15 mouse cellular contexts compared by ENCODE assay signal in genomic region chr5:124518648-124519047, GRCm38 (mm10). TPM values are rescaled to one million over a fixed set of nuclear protein-coding genes. Genes with fewer than 3 reads are reported as not detected.
DNase-seq lines count a peak whose midpoint lies in the region; ATAC-seq and TF ChIP-seq lines count a peak whose summit lies in the region.
"Had no signal": no experiment of that assay in that cellular context is flagged by ENCODE, and none has a peak within 500 bp of the region (broad histone marks: within the 10 kb centered on the region; RNA-seq: fewer than 3 reads in every experiment).

No protein-coding gene starts in this region.

- no peak for TF ChIP-seq CTCF in gastrocnemius, adult 2 months (IDR thresholded peaks at IDR 0.05)
- peak; percentile 47 for TF ChIP-seq CTCF in left cerebral cortex, adult 2 months (IDR thresholded peaks at IDR 0.05)
- TF ChIP-seq CTCF in intestine, postnatal 0 days (IDR thresholded peaks at IDR 0.05; ENCODE audit: low read depth): no peak

- H3K4me3 ChIP-seq in gastrocnemius, adult 2 months: peak overlapping the region; percentile 5
- no peak overlapping the region for H3K4me3 ChIP-seq in left cerebral cortex, adult 2 months
- no peak overlapping the region for H3K4me3 ChIP-seq in kidney, embryonic 14.5 days (ENCODE audit: low read length)
- H3K4me3 ChIP-seq in intestine, postnatal 0 days (ENCODE audit: low read depth, low read length): no peak overlapping the region
- H3K4me3 ChIP-seq: hindbrain, embryonic 15.5 days; kidney, embryonic 15.5 days; limb, embryonic 13.5 days; midbrain, embryonic 12.5 days had no signal

- no peak overlapping the region for H3K9ac ChIP-seq in kidney, embryonic 14.5 days (ENCODE audit: low read depth, low read length)
- H3K9ac ChIP-seq in intestine, postnatal 0 days (ENCODE audit: low read depth, low read length): no peak overlapping the region
- H3K9ac ChIP-seq: hindbrain, embryonic 15.5 days; kidney, embryonic 15.5 days; limb, embryonic 13.5 days; midbrain, embryonic 12.5 days had no signal

- no peak for DNase-seq in gastrocnemius, adult 2 months
- DNase-seq in gastrocnemius, postnatal 25 days: no peak
- DNase-seq in frontal cortex, postnatal 36 days (ENCODE audit: low spot score in 2 of 2): peak; percentile 82 to 85
- peak; percentile 66 to 79 for DNase-seq in left cerebral cortex, adult 2 months (ENCODE audit: extremely low spot score in 1 of 2, low spot score in 2 of 2)
- DNase-seq in right cerebral cortex, postnatal 14 days: peak; percentile 67
- DNase-seq in spleen, postnatal 36 days (ENCODE audit: low spot score in 2 of 2): no peak
- DNase-seq: cerebellum, postnatal 36 days; heart, postnatal 10 days; lung, postnatal 36 days had no signal

- H3K36me3 ChIP-seq in kidney, embryonic 14.5 days (ENCODE audit: control insufficient read depth, insufficient read depth, low read length): peaks cover 35% of the 10 kb centered on the region; the same call in 1 of the 2 replicates
- H3K36me3 ChIP-seq in intestine, postnatal 0 days (ENCODE audit: control insufficient read depth, insufficient read depth): peaks cover 4% of the 10 kb centered on the region; the same call in 1 of the 2 replicates

- no peak for ATAC-seq in kidney, embryonic 14.5 days (ENCODE audit: low FRiP score, low TSS enrichment)
- no peak for ATAC-seq in intestine, postnatal 0 days

- 0 out of 2 replicates have a peak, but pooled peaks cover 3% of the 10 kb centered on the region for H3K9me3 ChIP-seq in kidney, embryonic 14.5 days (ENCODE audit: control insufficient read depth, low read length)
- no peaks in the 10 kb centered on the region for H3K9me3 ChIP-seq in intestine, postnatal 0 days (ENCODE audit: control insufficient read depth)
- H3K9me3 ChIP-seq: hindbrain, embryonic 15.5 days; kidney, embryonic 15.5 days; limb, embryonic 13.5 days; midbrain, embryonic 12.5 days had no signal

- 85% methylated on average over 10 of the region's 10 CpGs for WGBS in kidney, embryonic 14.5 days
- WGBS in intestine, postnatal 0 days: 91% methylated on average over 10 of the region's 10 CpGs

- no peaks in the 10 kb centered on the region for H3K4me1 ChIP-seq in kidney, embryonic 14.5 days (ENCODE audit: control insufficient read depth, insufficient read depth, low read length)
- H3K4me1 ChIP-seq in intestine, postnatal 0 days (replicated peaks; ENCODE audit: control insufficient read depth, insufficient read depth, low read length): no peaks in the 10 kb centered on the region
- H3K4me1 ChIP-seq: hindbrain, embryonic 15.5 days; kidney, embryonic 15.5 days; limb, embryonic 13.5 days; midbrain, embryonic 12.5 days had no signal

- no peak overlapping the region for H3K4me2 ChIP-seq in kidney, embryonic 14.5 days (replicated peaks; ENCODE audit: low read depth, low read length)
- H3K4me2 ChIP-seq in intestine, postnatal 0 days (replicated peaks; ENCODE audit: low read depth): no peak overlapping the region
- H3K4me2 ChIP-seq: hindbrain, embryonic 15.5 days; kidney, embryonic 15.5 days; limb, embryonic 13.5 days; midbrain, embryonic 12.5 days had no signal

- peak overlapping the region; percentile 52 for H3K27ac ChIP-seq in gastrocnemius, adult 2 months
- peak overlapping the region; percentile 79 for H3K27ac ChIP-seq in left cerebral cortex, adult 2 months
- H3K27ac ChIP-seq in kidney, embryonic 14.5 days (ENCODE audit: low read depth, low read length): no peak overlapping the region
- H3K27ac ChIP-seq in intestine, postnatal 0 days (ENCODE audit: low read depth, low read length): no peak overlapping the region
- H3K27ac ChIP-seq: hindbrain, embryonic 15.5 days; kidney, embryonic 15.5 days; limb, embryonic 13.5 days; midbrain, embryonic 12.5 days had no signal

- intact Hi-C loops in gastrocnemius, adult 2 months (cut with DNase I): no loop called here
- intact Hi-C loops in left cerebral cortex, adult 2 months (cut with DNase I): loop anchor here (1.0 kb wide), 1 partner anchor 15 kb away; no protein-coding TSS in a partner anchor

- H3K27me3 ChIP-seq in kidney, embryonic 14.5 days (ENCODE audit: control insufficient read depth, insufficient read depth, low read length): no peaks in the 10 kb centered on the region
- no peaks in the 10 kb centered on the region for H3K27me3 ChIP-seq in intestine, postnatal 0 days (replicated peaks; ENCODE audit: control insufficient read depth, insufficient read depth, low read length)
- H3K27me3 ChIP-seq: hindbrain, embryonic 15.5 days; kidney, embryonic 15.5 days; limb, embryonic 13.5 days; midbrain, embryonic 12.5 days had no signal

RNA-seq across cellular contexts. Expression of gene Rilpl1, which starts 12.5 kb away (rescaled TPM):
- 100 to 1,000 TPM; 243 to 286 TPM for total RNA-seq in gastrocnemius, adult 2 months (2021)
- total RNA-seq in gastrocnemius, postnatal 25 days (2021): 100 to 1,000 TPM; 121 to 144 TPM
- 10 to 100 TPM; 84.6 to 84.8 TPM for total RNA-seq in left cerebral cortex, adult 2 months (2021)
- 21.9 and 26.1 TPM in 2 replicates for polyA plus RNA-seq in kidney, embryonic 14.5 days (2014; fragmentation: Nextera tagmentation; extraction: Ambion mirVana)
- 6.6 and 7.5 TPM in 2 replicates for polyA plus RNA-seq in intestine, postnatal 0 days (2015; fragmentation: Nextera tagmentation; extraction: Ambion mirVana)

RNA-seq across cellular contexts. Expression of gene Tmed2, which starts 21.8 kb away (rescaled TPM):
- 100 to 1,000 TPM; 144 to 170 TPM for total RNA-seq in gastrocnemius, adult 2 months (2021)
- total RNA-seq in gastrocnemius, postnatal 25 days (2021): 100 to 1,000 TPM; 145 to 151 TPM
- 10 to 100 TPM; 95.4 to 98.9 TPM for total RNA-seq in left cerebral cortex, adult 2 months (2021)
- 457 and 564 TPM in 2 replicates for polyA plus RNA-seq in kidney, embryonic 14.5 days (2014; fragmentation: Nextera tagmentation; extraction: Ambion mirVana)
- polyA plus RNA-seq in intestine, postnatal 0 days (2015; fragmentation: Nextera tagmentation; extraction: Ambion mirVana): 398 and 414 TPM in 2 replicates

RNA-seq across cellular contexts. Expression of gene Ddx55, which starts 34.0 kb away (rescaled TPM):
- total RNA-seq in gastrocnemius, adult 2 months (2021): 1 to 10 TPM; 4.5 to 4.8 TPM
- 1 to 10 TPM; 4.3 to 4.8 TPM for total RNA-seq in gastrocnemius, postnatal 25 days (2021)
- 10 to 100 TPM; 25.8 to 28.3 TPM for total RNA-seq in left cerebral cortex, adult 2 months (2021)
- 14.0 and 17.3 TPM in 2 replicates for polyA plus RNA-seq in kidney, embryonic 14.5 days (2014; fragmentation: Nextera tagmentation; extraction: Ambion mirVana)
- polyA plus RNA-seq in intestine, postnatal 0 days (2015; fragmentation: Nextera tagmentation; extraction: Ambion mirVana): 6.3 and 10.0 TPM in 2 replicates

RNA-seq across cellular contexts. Expression of gene Snrnp35, which starts 35.7 kb away (rescaled TPM):
- total RNA-seq in gastrocnemius, adult 2 months (2021): 10 to 100 TPM; 27.7 to 33.1 TPM
- 10 to 100 TPM; 23.0 to 23.8 TPM for total RNA-seq in gastrocnemius, postnatal 25 days (2021)
- total RNA-seq in left cerebral cortex, adult 2 months (2021): 10 to 100 TPM; 19.9 to 20.8 TPM
- polyA plus RNA-seq in kidney, embryonic 14.5 days (2014; fragmentation: Nextera tagmentation; extraction: Ambion mirVana): 12.8 and 23.8 TPM in 2 replicates
- 15.5 and 17.9 TPM in 2 replicates for polyA plus RNA-seq in intestine, postnatal 0 days (2015; fragmentation: Nextera tagmentation; extraction: Ambion mirVana)

RNA-seq across cellular contexts. Expression of gene Rilpl2, which starts 40.5 kb away (rescaled TPM):
- 1 to 10 TPM; 4.6 to 4.7 TPM for total RNA-seq in gastrocnemius, adult 2 months (2021)
- total RNA-seq in gastrocnemius, postnatal 25 days (2021): 1 to 10 TPM; 3.9 to 5.1 TPM
- 10 to 100 TPM; 17.9 to 21.0 TPM for total RNA-seq in left cerebral cortex, adult 2 months (2021)
- 29.4 and 31.7 TPM in 2 replicates for polyA plus RNA-seq in kidney, embryonic 14.5 days (2014; fragmentation: Nextera tagmentation; extraction: Ambion mirVana)
- polyA plus RNA-seq in intestine, postnatal 0 days (2015; fragmentation: Nextera tagmentation; extraction: Ambion mirVana): 48.2 and 49.7 TPM in 2 replicates

Comparison
In these comparisons a context has a peak if more than half of its experiments do, and no peak if none do; other contexts are left out.
1. DNase-seq: peak in frontal cortex, postnatal 36 days (2 of 2), left cerebral cortex, adult 2 months (2 of 2) and right cerebral cortex, postnatal 14 days (single experiment); none in gastrocnemius, adult 2 months (single experiment), gastrocnemius, postnatal 25 days (single experiment) and spleen, postnatal 36 days (0 of 2).
2. H3K27ac ChIP-seq: peak in gastrocnemius, adult 2 months (single experiment) and left cerebral cortex, adult 2 months (single experiment); none in kidney, embryonic 14.5 days (single experiment) and intestine, postnatal 0 days (single experiment).
3. RNA of gene Ddx55, which starts 34.0 kb away (total RNA-seq): 25.8 to 28.3 TPM in left cerebral cortex, adult 2 months; 4.5 to 4.8 TPM in gastrocnemius, adult 2 months and 4.3 to 4.8 TPM in gastrocnemius, postnatal 25 days; every median in the first group is over 4 times any median in the second.